ENCODE assay signal across 8 mouse cellular contexts in the genomic region with DNA sequence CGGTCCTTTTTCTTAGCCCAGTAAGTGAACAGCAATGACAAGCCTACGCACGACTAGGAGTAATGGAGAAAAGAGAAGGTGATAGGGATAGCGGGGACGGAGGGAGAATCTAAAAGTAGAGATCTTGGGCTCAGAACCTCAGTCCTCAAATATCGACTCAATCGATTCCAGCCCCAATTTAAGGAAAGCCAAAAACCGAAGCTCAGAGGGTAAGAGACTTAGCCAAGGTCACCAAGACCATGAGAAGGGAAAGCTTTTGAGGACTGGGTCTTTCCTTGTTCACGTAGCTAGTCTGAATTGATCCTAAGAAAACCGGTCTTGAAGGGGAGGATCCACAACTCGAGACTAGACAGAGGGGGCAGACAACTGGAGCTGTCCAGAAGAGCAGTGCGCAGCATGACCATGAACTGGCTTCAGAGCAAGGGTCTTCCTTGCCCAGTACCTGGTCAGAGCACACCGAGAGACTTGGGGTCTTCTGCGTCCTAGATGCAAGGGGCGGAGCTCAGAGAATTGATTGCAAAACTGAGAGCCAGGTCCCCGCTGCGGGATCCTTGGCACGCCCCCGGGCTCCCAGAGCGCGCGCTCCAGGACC. TPM values are rescaled to one million over a fixed set of nuclear protein-coding genes. Genes with fewer than 3 reads are reported as not detected.
DNase-seq lines count a peak whose midpoint lies in the region; ATAC-seq and TF ChIP-seq lines count a peak whose summit lies in the region.
"Had no signal": no experiment of that assay in that cellular context is flagged by ENCODE, and none has a peak within 500 bp of the region (broad histone marks: within the 10 kb centered on the region; RNA-seq: fewer than 3 reads in every experiment).

No protein-coding gene starts in this region.

- WGBS in lung, postnatal 0 days = under 1% methylated on average over 22 of the region's 22 CpGs
- under 1% methylated on average over 22 of the region's 22 CpGs for WGBS in forebrain, embryonic 11.5 days
- under 1% methylated on average over 22 of the region's 22 CpGs for WGBS in limb, embryonic 13.5 days
- under 1% methylated on average over 22 of the region's 22 CpGs for WGBS in stomach, embryonic 16.5 days

- DNase-seq in lung, postnatal 0 days (ENCODE audit: low spot score) = no peak
- DNase-seq in lung, adult 18-20 months = no peak
- DNase-seq in forebrain, embryonic 11.5 days (ENCODE audit: low spot score) = no peak
- no peak for DNase-seq in layer of hippocampus, adult 9-10 months (ENCODE audit: low spot score)

- no peak for TF ChIP-seq CTCF in lung, postnatal 0 days (IDR thresholded peaks at IDR 0.05)

- no peak for TF ChIP-seq EP300 in lung, postnatal 0 days (IDR thresholded peaks at IDR 0.05)

- peak overlapping the region; percentile 81 for H3K4me2 ChIP-seq in lung, postnatal 0 days (replicated peaks; ENCODE audit: low read depth, low read length)
- H3K4me2 ChIP-seq in forebrain, embryonic 11.5 days (ENCODE audit: low read depth, low read length, severe bottlenecking) = peak overlapping the region; percentile 93
- H3K4me2 ChIP-seq in limb, embryonic 13.5 days (replicated peaks) = peak overlapping the region; percentile 98
- H3K4me2 ChIP-seq in stomach, embryonic 16.5 days (ENCODE audit: low read depth, low read length) = peak overlapping the region; percentile 94

- H3K36me3 ChIP-seq in lung, postnatal 0 days (ENCODE audit: insufficient read depth, low read length) = no peaks in the 10 kb centered on the region
- H3K36me3 ChIP-seq in forebrain, embryonic 11.5 days (ENCODE audit: control insufficient read depth, insufficient read depth, low read length) = no peaks in the 10 kb centered on the region
- H3K36me3 ChIP-seq in limb, embryonic 13.5 days = no peaks in the 10 kb centered on the region
- H3K36me3 ChIP-seq in stomach, embryonic 16.5 days (ENCODE audit: control insufficient read depth, insufficient read depth, low read length) = no peaks in the 10 kb centered on the region

- H3K9me3 ChIP-seq in lung, postnatal 0 days (ENCODE audit: low read length) = no peaks in the 10 kb centered on the region
- no peaks in the 10 kb centered on the region for H3K9me3 ChIP-seq in forebrain, embryonic 11.5 days (ENCODE audit: control insufficient read depth, low read length)
- no peaks in the 10 kb centered on the region for H3K9me3 ChIP-seq in limb, embryonic 13.5 days
- H3K9me3 ChIP-seq in stomach, embryonic 16.5 days (replicated peaks; ENCODE audit: control insufficient read depth, low read length) = no peaks in the 10 kb centered on the region

- peaks cover 18% of the 10 kb centered on the region for H3K27me3 ChIP-seq in lung, postnatal 0 days (replicated peaks; ENCODE audit: insufficient read depth, low read length)
- H3K27me3 ChIP-seq in forebrain, embryonic 11.5 days (ENCODE audit: control insufficient read depth, insufficient read depth, low read length) = peaks cover 11% of the 10 kb centered on the region
- H3K27me3 ChIP-seq in limb, embryonic 13.5 days = peaks cover 58% of the 10 kb centered on the region
- peaks cover 21% of the 10 kb centered on the region for H3K27me3 ChIP-seq in stomach, embryonic 16.5 days (ENCODE audit: control insufficient read depth, insufficient read depth, low read length)

- H3K27ac ChIP-seq in lung, postnatal 0 days (ENCODE audit: low read length) = no peak overlapping the region
- H3K27ac ChIP-seq in forebrain, embryonic 11.5 days (ENCODE audit: low read depth, low read length) = no peak overlapping the region
- no peak overlapping the region for H3K27ac ChIP-seq in limb, embryonic 13.5 days
- no peak overlapping the region for H3K27ac ChIP-seq in stomach, embryonic 16.5 days (ENCODE audit: low read length)

- no peaks in the 10 kb centered on the region; the same call in 1 of the 2 replicates for H3K4me1 ChIP-seq in lung, postnatal 0 days (ENCODE audit: insufficient read depth, low read depth, low read length)
- H3K4me1 ChIP-seq in forebrain, embryonic 11.5 days (replicated peaks; ENCODE audit: control insufficient read depth, insufficient read depth, low read length) = 0 out of 2 replicates have a peak, but pooled peaks cover 3% of the 10 kb centered on the region
- peaks cover 21% of the 10 kb centered on the region for H3K4me1 ChIP-seq in limb, embryonic 13.5 days
- H3K4me1 ChIP-seq in stomach, embryonic 16.5 days (ENCODE audit: control insufficient read depth, insufficient read depth, low read length) = peaks cover 5% of the 10 kb centered on the region; the same call in 1 of the 2 replicates

- no peak overlapping the region for H3K9ac ChIP-seq in lung, postnatal 0 days (replicated peaks; ENCODE audit: low read depth)
- H3K9ac ChIP-seq in forebrain, embryonic 11.5 days (ENCODE audit: low read length) = peak overlapping the region; percentile 87
- H3K9ac ChIP-seq in limb, embryonic 13.5 days = peak overlapping the region; percentile 79
- H3K9ac ChIP-seq in stomach, embryonic 16.5 days (ENCODE audit: low read length) = peak overlapping the region; percentile 74

- ATAC-seq in lung, postnatal 0 days = no peak
- ATAC-seq in forebrain, embryonic 11.5 days (replicated peaks; ENCODE audit: low FRiP score) = peak; percentile 37
- peak; percentile 42; the same call in 1 of the 2 replicates for ATAC-seq in limb, embryonic 13.5 days (ENCODE audit: low FRiP score, low read depth)
- ATAC-seq in stomach, embryonic 16.5 days (ENCODE audit: insufficient read depth, low FRiP score) = no peak
- no peak for ATAC-seq in megakaryocyte progenitor cell, adult 5-6 weeks (replicated peaks; ENCODE audit: poor library complexity)

- H3K4me3 ChIP-seq in lung, postnatal 0 days (ENCODE audit: low read depth, low read length) = peak overlapping the region; percentile 51
- H3K4me3 ChIP-seq in forebrain, embryonic 11.5 days (ENCODE audit: low read depth, low read length) = peak overlapping the region; percentile 76
- peak overlapping the region; percentile 72 for H3K4me3 ChIP-seq in limb, embryonic 13.5 days
- peak overlapping the region; percentile 70 for H3K4me3 ChIP-seq in stomach, embryonic 16.5 days (replicated peaks; ENCODE audit: low read length)
- H3K4me3 ChIP-seq: myocyte had no signal

RNA-seq across cellular contexts. Expression of a gene that starts 1.2 kb away (rescaled TPM):
- polyA plus RNA-seq in lung, postnatal 0 days (2015; fragmentation: Nextera tagmentation; extraction: Ambion mirVana) = 0.67 and 0.69 TPM in 2 replicates
- 0.94 and 1.2 TPM in 2 replicates for polyA plus RNA-seq in forebrain, embryonic 11.5 days (2014; fragmentation: Nextera tagmentation; extraction: Ambion mirVana)
- polyA plus RNA-seq in limb, embryonic 13.5 days (2015; fragmentation: Nextera tagmentation; extraction: Ambion mirVana) = 1.1 and 1.9 TPM in 2 replicates
- polyA plus RNA-seq in stomach, embryonic 16.5 days (2015; fragmentation: Nextera tagmentation; extraction: Ambion mirVana) = 0.11 and 0.15 TPM in 2 replicates
- not detected in 2 replicates for total RNA-seq in megakaryocyte progenitor cell, adult 5-6 weeks (2015)
- not detected in 2 replicates for total RNA-seq in megakaryocyte progenitor cell, adult 5-6 weeks (2017)
- polyA plus RNA-seq: myocyte had no signal

Comparison
In these comparisons a context has a peak if more than half of its experiments do, and no peak if none do; other contexts are left out.
1. ATAC-seq: peak in forebrain, embryonic 11.5 days (single experiment) and limb, embryonic 13.5 days (single experiment); none in lung, postnatal 0 days (single experiment), stomach, embryonic 16.5 days (single experiment) and megakaryocyte progenitor cell, adult 5-6 weeks (single experiment).
2. Peak in every context shown above with its lines, with median percentiles within 50 percentile points of each other: H3K4me2 ChIP-seq and H3K4me3 ChIP-seq.